Mouse (Mus musculus): ENCODE results near the gene 4930451I11Rik. TPM values are rescaled to one million over a fixed set of nuclear protein-coding genes. Genes with fewer than 3 reads are reported as not detected.

4930451I11Rik gene
- total RNA-seq, 2 experiments from 2014 or later = not detected

DNA sequence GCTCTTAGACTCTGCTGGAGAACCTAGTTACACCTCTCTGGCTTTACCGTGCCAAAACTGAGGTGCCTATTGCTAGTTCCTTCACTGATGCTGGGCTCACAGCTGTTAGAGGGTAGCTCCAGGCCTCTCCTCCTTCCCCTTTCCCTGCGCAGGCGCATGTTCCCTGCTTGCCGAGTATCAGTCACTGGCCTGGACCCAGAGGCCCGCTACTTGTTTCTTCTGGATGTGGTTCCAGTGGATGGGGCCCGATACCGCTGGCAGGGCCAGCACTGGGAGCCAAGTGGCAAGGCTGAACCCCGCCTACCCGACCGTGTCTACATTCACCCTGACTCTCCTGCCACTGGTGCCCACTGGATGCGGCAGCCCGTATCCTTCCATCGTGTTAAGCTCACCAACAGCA is 48.7 kb downstream of the 4930451I11Rik start:
- no peak for DNase-seq (ENCODE audit: extremely low spot score in 1 of 2, low spot score in 1 of 2)

DNA sequence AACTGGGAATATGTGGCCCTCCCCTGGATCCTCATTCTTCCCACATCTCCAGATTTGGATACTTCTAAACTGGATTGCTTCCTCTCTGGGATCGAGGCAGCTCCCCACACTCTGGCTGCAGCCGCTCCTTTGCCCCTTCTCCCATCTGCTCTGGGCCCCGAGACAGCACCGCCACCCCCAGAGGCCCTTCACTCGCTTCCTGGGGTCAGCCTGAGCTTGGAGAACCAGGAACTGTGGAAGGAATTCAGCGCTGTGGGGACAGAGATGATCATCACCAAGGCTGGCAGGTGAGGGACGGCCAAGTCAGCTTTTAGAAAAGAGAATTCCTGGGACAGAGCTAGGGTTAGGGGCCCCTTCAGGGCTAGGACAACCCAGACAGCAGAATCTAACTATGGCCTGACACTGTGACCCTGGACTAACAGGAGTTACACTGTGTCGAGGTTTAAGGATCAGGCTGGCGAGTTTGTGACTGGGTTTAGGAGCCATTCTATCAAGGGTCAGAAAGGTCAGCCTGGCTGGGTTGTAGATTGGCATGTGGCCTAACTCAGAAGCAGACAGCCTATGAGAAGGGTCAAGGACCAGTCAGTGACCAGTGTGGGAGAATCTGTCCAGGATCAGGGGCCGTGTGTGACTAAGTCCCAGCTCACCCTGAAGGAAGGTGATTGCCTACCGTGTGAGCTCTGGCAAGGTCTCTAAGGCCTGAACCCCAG is 49.6 kb downstream of the 4930451I11Rik start:
- DNase-seq (ENCODE audit: extremely low spot score in 1 of 2, low spot score in 1 of 2) = no peak

DNA sequence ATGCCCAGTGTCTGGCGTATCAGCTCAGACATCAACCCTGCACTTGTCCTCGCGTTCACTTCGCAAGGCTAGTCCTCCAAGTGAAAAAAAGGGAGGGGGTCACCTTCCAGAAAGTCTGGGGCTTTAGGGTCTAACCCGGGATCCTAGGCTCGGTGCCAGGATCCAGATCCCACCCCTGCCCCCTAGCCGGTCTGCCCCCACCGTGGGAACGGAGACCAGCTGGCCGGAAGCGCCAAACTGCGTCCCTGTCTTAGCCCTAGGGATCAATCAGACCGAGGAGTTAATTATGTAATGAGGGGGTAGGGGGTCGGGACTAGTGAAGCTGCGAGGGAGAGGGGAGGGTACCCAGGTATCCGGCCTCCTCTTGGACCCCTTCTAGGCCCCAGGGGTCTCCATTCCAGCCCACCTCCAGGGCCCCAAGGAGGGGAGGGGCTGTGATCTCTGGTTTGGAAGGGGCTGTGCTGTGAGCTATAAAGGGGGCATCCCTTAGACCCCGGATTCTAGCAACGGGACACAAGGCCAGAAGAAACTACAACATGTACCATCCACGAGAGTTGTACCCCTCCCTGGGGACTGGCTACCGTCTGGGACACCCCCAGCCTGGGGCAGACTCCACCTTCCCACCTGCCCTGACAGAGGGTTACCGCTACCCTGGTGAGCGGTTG is 50.3 kb downstream of the 4930451I11Rik start, which contains the start of gene Tbx6:
Tbx6 (plus strand) TSS at position 513 of the 665 bp plus-strand sequence.
- DNase-seq (ENCODE audit: extremely low spot score in 1 of 2, low spot score in 1 of 2) = no peak

Other genes with a start within 250 kb of the 4930451I11Rik start
- gene Apobr, start 246.7 kb downstream of the 4930451I11Rik start, total RNA-seq (2021) = 1 to 10 TPM in 1 of 2 experiments, under 1 TPM in 1; 0.28 to 1.1 TPM
- gene Cln3, start 245.8 kb downstream of the 4930451I11Rik start, total RNA-seq (2021) = 10 to 100 TPM; 30.3 to 37.4 TPM
- not detected for gene Il27, start 236.7 kb downstream of the 4930451I11Rik start, total RNA-seq (2021)
- 1 to 10 TPM; 5.8 to 8.6 TPM for gene Nupr1, start 200.8 kb downstream of the 4930451I11Rik start, total RNA-seq (2021)
- gene Sgf29, start 182.3 kb downstream of the 4930451I11Rik start, total RNA-seq (2021) = 10 to 100 TPM; 30.5 to 35.1 TPM
- gene Sult1a1, start 155.2 kb downstream of the 4930451I11Rik start, total RNA-seq (2021) = 10 to 100 TPM in 1 of 2 experiments, 1 to 10 TPM in 1; 9.5 to 11.1 TPM
- gene Bola2, start 136.2 kb downstream of the 4930451I11Rik start, total RNA-seq (2021) = 100 to 1,000 TPM; 104 to 112 TPM
- gene Slx1b, start 135.9 kb downstream of the 4930451I11Rik start, total RNA-seq (2021) = 10 to 100 TPM; 16.4 to 19.4 TPM
- gene Coro1a, start 123.9 kb downstream of the 4930451I11Rik start, total RNA-seq (2021) = 100 to 1,000 TPM; 129 to 139 TPM
- 100 to 1,000 TPM; 147 to 168 TPM for gene Mapk3, start 72.0 kb downstream of the 4930451I11Rik start, total RNA-seq (2021)
- gene Gdpd3, start 65.3 kb downstream of the 4930451I11Rik start, total RNA-seq (2021) = 1 to 10 TPM; 1.7 to 4.3 TPM
- gene Ypel3, start 54.7 kb downstream of the 4930451I11Rik start, total RNA-seq (2021) = 100 to 1,000 TPM; 268 to 293 TPM
- under 1 TPM; 0.39 to 0.82 TPM for gene Tbx6, start 50.2 kb downstream of the 4930451I11Rik start, total RNA-seq (2021)
- gene Ppp4c, start 39.1 kb downstream of the 4930451I11Rik start, total RNA-seq (2021) = 10 to 100 TPM; 53.3 to 55.0 TPM
- 10 to 100 TPM; 80.3 to 95.6 TPM for gene Fam57b, start 34.0 kb downstream of the 4930451I11Rik start, total RNA-seq (2021)
- 10 to 100 TPM; 15.6 to 16.2 TPM for gene Doc2a, start 15.8 kb upstream of the 4930451I11Rik start, total RNA-seq (2021)
- gene Hirip3, start 30.3 kb upstream of the 4930451I11Rik start, total RNA-seq (2021) = 10 to 100 TPM; 19.5 to 31.1 TPM
- 10 to 100 TPM; 50.7 to 51.7 TPM for gene Ino80e, start 30.7 kb upstream of the 4930451I11Rik start, total RNA-seq (2021)
- gene Taok2, start 53.1 kb upstream of the 4930451I11Rik start, total RNA-seq (2021) = 100 to 1,000 TPM; 150 to 163 TPM
- gene Tmem219, start 91.3 kb upstream of the 4930451I11Rik start, total RNA-seq (2021) = 10 to 100 TPM; 20.2 to 25.5 TPM
- 100 to 1,000 TPM; 150 to 160 TPM for gene Kctd13, start 97.2 kb upstream of the 4930451I11Rik start, total RNA-seq (2021)
- gene Asphd1, start 117.9 kb upstream of the 4930451I11Rik start, total RNA-seq (2021) = 10 to 100 TPM; 33.4 to 36.6 TPM
- gene Sez6l2, start 118.9 kb upstream of the 4930451I11Rik start, total RNA-seq (2021) = 100 to 1,000 TPM; 411 to 438 TPM
- gene Cdipt, start 144.3 kb upstream of the 4930451I11Rik start, total RNA-seq (2021) = 100 to 1,000 TPM; 157 to 177 TPM
- not detected for gene Cdiptos, start 144.5 kb upstream of the 4930451I11Rik start, total RNA-seq (2021)
- 1 to 10 TPM; 7.0 to 7.4 TPM for gene Mvp, start 183.0 kb upstream of the 4930451I11Rik start, total RNA-seq (2021)
- not detected for gene Pagr1b, start 184.8 kb upstream of the 4930451I11Rik start, total RNA-seq (2021)
- gene Pagr1a, start 185.7 kb upstream of the 4930451I11Rik start, total RNA-seq (2021) = 10 to 100 TPM; 20.5 to 27.7 TPM
- 10 to 100 TPM; 51.0 to 57.8 TPM for gene Gm42742, start 189.5 kb upstream of the 4930451I11Rik start, total RNA-seq (2021)
- gene Prrt2, start 189.6 kb upstream of the 4930451I11Rik start, total RNA-seq (2021) = 100 to 1,000 TPM; 226 to 235 TPM
- 100 to 1,000 TPM; 272 to 282 TPM for gene Maz, start 195.4 kb upstream of the 4930451I11Rik start, total RNA-seq (2021)
- 1 to 10 TPM; 6.7 to 8.7 TPM for gene Kif22, start 210.8 kb upstream of the 4930451I11Rik start, total RNA-seq (2021)

All from layer of hippocampus, postnatal 25 days (tissue).